Mouse (Mus musculus): ENCODE results near the gene Olfr263. TPM values are rescaled to one million over a fixed set of nuclear protein-coding genes. Genes with fewer than 3 reads are reported as not detected.
A peak's percentile ranks its signal among the peaks of the same experiment; 100 is the strongest.

Gene Olfr263
- polyA plus RNA-seq, 1 experiment: not detected

- TF ChIP-seq POLR2A (IDR thresholded peaks at IDR 0.05; ENCODE audit: low read depth, low read length) (no peak), CTCF (IDR thresholded peaks at IDR 0.05; ENCODE audit: extremely low read depth, insufficient read length, insufficient replicate concordance, low read depth, low read length) (no peak)
- Histone ChIP-seq H3K4me1 (ENCODE audit: control insufficient read depth, insufficient read depth, insufficient read length, low read length) (no peaks in the 10 kb centered on the region), H3K36me3 (ENCODE audit: control insufficient read depth, insufficient read depth, low read length) (no peaks in the 10 kb centered on the region), H3K27me3 (ENCODE audit: control insufficient read depth, insufficient read depth, low read length) (no peaks in the 10 kb centered on the region), H3K27ac (ENCODE audit: insufficient read depth, low read depth, low read length) (no peak overlapping the region), H3K4me3 (ENCODE audit: low read depth, low read length) (no peak overlapping the region)
- WGBS: 81% methylated on average over 5 of the region's 5 CpGs
Measured at GRCm38 (mm10) chr13:21155888-21156287, 26.4 kb downstream of the Olfr263 start.

DNA sequence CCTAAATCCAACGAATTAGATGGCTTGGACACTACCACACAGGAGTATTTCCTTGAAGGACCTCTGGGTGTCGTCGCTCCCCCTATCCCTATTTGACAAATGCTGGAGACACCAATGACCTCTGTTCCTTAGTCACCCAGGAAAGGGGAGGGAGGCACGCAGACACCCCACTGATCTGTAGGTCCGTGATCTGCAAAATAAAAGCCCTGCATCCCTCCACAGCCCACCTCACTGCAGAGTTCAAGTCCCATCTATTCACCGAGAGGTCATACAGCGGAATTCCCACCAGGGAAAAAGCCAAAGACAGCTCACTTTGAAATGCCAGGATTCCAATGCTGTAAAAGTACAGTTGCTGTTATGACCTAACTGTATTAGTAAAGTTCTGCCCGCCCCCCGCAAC is 28.6 kb downstream of the Olfr263 start:
- H3K36me3 ChIP-seq (ENCODE audit: control insufficient read depth, insufficient read depth, low read length): no peaks in the 10 kb centered on the region
- H3K4me3 ChIP-seq (ENCODE audit: low read depth, low read length): no peak overlapping the region
- H3K4me1 ChIP-seq (ENCODE audit: control insufficient read depth, insufficient read depth, insufficient read length, low read length): no peaks in the 10 kb centered on the region; the same call in 1 of the 2 replicates
- no peaks in the 10 kb centered on the region for H3K27me3 ChIP-seq (ENCODE audit: control insufficient read depth, insufficient read depth, low read length)
- TF ChIP-seq CTCF (IDR thresholded peaks at IDR 0.05; ENCODE audit: extremely low read depth, insufficient read length, insufficient replicate concordance, low read depth, low read length): no peak
- TF ChIP-seq POLR2A (IDR thresholded peaks at IDR 0.05; ENCODE audit: low read depth, low read length): no peak
- 15% methylated on average over 9 of the region's 9 CpGs for WGBS
- no peak overlapping the region for H3K27ac ChIP-seq (ENCODE audit: insufficient read depth, low read depth, low read length)

DNA sequence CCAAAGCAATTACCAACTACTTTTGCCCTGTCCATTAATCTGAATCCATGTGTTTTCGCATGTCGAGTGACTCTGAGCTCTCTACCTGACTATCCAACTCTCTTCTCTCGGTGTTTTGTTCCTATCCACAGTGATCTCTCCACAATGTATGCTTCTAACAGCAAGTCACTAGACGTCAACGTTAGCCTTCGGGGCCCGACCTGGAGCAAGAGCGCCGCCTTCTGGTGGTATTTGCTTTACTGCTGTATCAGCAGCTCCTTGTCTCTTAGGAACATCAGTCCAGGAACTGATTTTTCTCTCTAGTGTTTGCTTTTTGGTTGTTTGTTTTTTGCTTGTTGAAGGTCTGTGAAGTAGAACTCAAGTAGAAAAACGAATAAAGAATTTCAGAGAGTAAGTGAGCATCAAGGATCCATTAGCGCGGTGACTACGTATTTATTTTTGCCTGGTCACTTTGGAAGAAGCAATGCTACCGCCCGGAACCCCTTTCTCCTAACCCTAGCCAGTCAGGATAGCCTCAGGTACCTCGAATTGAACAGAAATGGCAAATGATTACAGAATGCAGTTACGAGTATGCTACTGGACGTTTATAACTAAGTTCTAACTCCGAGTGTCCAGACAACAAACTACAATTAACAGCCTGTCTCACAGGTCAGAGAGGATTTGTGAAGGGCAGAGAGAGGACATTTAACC is 29.5 kb downstream of the Olfr263 start:
- TF ChIP-seq CTCF (IDR thresholded peaks at IDR 0.05; ENCODE audit: extremely low read depth, insufficient read length, insufficient replicate concordance, low read depth, low read length) (peak; percentile 91), POLR2A (IDR thresholded peaks at IDR 0.05; ENCODE audit: low read depth, low read length) (no peak)

DNA sequence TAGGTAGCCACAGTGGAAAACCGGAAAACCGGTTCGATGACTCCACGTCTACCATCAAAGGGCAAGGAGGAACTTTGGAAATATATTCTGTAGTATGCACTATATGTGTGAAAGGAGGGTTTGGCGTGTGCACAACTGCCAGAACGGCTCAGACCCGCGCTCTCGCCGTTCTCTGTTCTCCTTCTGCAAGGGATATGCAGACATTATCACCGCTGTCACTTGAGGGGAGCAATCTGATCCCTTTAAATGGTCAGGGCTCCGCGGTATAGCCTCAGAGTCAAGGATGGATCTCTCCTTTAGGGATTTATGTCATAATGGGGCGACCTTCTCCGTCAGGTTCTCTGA is 30.0 kb downstream of the Olfr263 start:
- H3K4me1 ChIP-seq (ENCODE audit: control insufficient read depth, insufficient read depth, insufficient read length, low read length): no peaks in the 10 kb centered on the region; the same call in 1 of the 2 replicates
- WGBS: 2% methylated on average over 15 of the region's 15 CpGs
- no peaks in the 10 kb centered on the region for H3K36me3 ChIP-seq (ENCODE audit: control insufficient read depth, insufficient read depth, low read length)
- no peaks in the 10 kb centered on the region for H3K27me3 ChIP-seq (ENCODE audit: control insufficient read depth, insufficient read depth, low read length)
- H3K27ac ChIP-seq (ENCODE audit: insufficient read depth, low read depth, low read length): no peak overlapping the region
- no peak for TF ChIP-seq POLR2A (IDR thresholded peaks at IDR 0.05; ENCODE audit: low read depth, low read length)
- TF ChIP-seq CTCF (IDR thresholded peaks at IDR 0.05; ENCODE audit: extremely low read depth, insufficient read length, insufficient replicate concordance, low read depth, low read length): no peak
- H3K4me3 ChIP-seq (ENCODE audit: low read depth, low read length): peak overlapping the region; percentile 90

More for the DNA sequence above, 29.5 kb downstream of the Olfr263 start:
- Histone ChIP-seq H3K27ac (ENCODE audit: insufficient read depth, low read depth, low read length) (peak overlapping the region; percentile 24; the same call in 1 of the 2 replicates), H3K4me1 (ENCODE audit: control insufficient read depth, insufficient read depth, insufficient read length, low read length) (no peaks in the 10 kb centered on the region; the same call in 1 of the 2 replicates), H3K4me3 (ENCODE audit: low read depth, low read length) (peak overlapping the region; percentile 90), H3K27me3 (ENCODE audit: control insufficient read depth, insufficient read depth, low read length) (no peaks in the 10 kb centered on the region), H3K36me3 (ENCODE audit: control insufficient read depth, insufficient read depth, low read length) (no peaks in the 10 kb centered on the region)
- 1% methylated on average over 19 of the region's 19 CpGs for WGBS

- no peak for TF ChIP-seq POLR2A (IDR thresholded peaks at IDR 0.05; ENCODE audit: low read depth, low read length)
- TF ChIP-seq CTCF (IDR thresholded peaks at IDR 0.05; ENCODE audit: extremely low read depth, insufficient read length, insufficient replicate concordance, low read depth, low read length): no peak
- H3K4me1 ChIP-seq (ENCODE audit: control insufficient read depth, insufficient read depth, insufficient read length, low read length): no peaks in the 10 kb centered on the region; the same call in 1 of the 2 replicates
- H3K4me3 ChIP-seq (ENCODE audit: low read depth, low read length): peak overlapping the region; percentile 90
- H3K27me3 ChIP-seq (ENCODE audit: control insufficient read depth, insufficient read depth, low read length): no peaks in the 10 kb centered on the region
- no peak overlapping the region for H3K27ac ChIP-seq (ENCODE audit: insufficient read depth, low read depth, low read length)
- H3K36me3 ChIP-seq (ENCODE audit: control insufficient read depth, insufficient read depth, low read length): no peaks in the 10 kb centered on the region
- WGBS: under 1% methylated on average over 16 of the region's 16 CpGs
Measured at GRCm38 (mm10) chr13:21160041-21160511, 30.6 kb downstream of the Olfr263 start.

GRCm38 (mm10) chr13:21160657-21161590 is 31.5 kb downstream of the Olfr263 start:
- no peak for TF ChIP-seq CTCF (IDR thresholded peaks at IDR 0.05; ENCODE audit: extremely low read depth, insufficient read length, insufficient replicate concordance, low read depth, low read length)
- TF ChIP-seq POLR2A (IDR thresholded peaks at IDR 0.05; ENCODE audit: low read depth, low read length): no peak
- H3K4me1 ChIP-seq (ENCODE audit: control insufficient read depth, insufficient read depth, insufficient read length, low read length): no peaks in the 10 kb centered on the region; the same call in 1 of the 2 replicates
- H3K27ac ChIP-seq (ENCODE audit: insufficient read depth, low read depth, low read length): no peak overlapping the region
- H3K27me3 ChIP-seq (ENCODE audit: control insufficient read depth, insufficient read depth, low read length): no peaks in the 10 kb centered on the region
- WGBS: under 1% methylated on average over 32 of the region's 32 CpGs
- H3K4me3 ChIP-seq (ENCODE audit: low read depth, low read length): peak overlapping the region; percentile 16; the same call in 1 of the 2 replicates
- H3K36me3 ChIP-seq (ENCODE audit: control insufficient read depth, insufficient read depth, low read length): no peaks in the 10 kb centered on the region

DNA sequence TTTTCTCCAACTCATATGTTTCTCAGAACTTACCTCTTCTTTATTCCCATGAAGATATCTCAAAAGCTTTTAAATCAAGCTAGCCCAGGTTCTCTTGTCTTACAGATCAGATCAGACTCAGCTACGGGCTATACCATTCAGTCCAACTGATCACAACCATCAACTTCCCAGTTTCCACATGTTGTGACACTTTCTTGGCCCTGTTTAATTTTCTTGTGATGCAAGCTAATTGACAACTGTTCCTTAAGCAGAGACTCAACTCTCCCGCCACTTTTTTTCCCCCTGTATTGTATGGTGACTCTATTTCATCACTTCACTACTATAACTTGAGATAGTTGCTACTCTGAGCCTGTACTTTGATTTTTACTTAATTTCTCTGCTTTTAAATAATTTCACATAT is 32.2 kb downstream of the Olfr263 start:
- H3K4me3 ChIP-seq (ENCODE audit: low read depth, low read length): no peak overlapping the region
- 34% methylated on average over 2 of the region's 2 CpGs for WGBS
- H3K27me3 ChIP-seq (ENCODE audit: control insufficient read depth, insufficient read depth, low read length): no peaks in the 10 kb centered on the region
- H3K4me1 ChIP-seq (ENCODE audit: control insufficient read depth, insufficient read depth, insufficient read length, low read length): no peaks in the 10 kb centered on the region; the same call in 1 of the 2 replicates
- no peaks in the 10 kb centered on the region for H3K36me3 ChIP-seq (ENCODE audit: control insufficient read depth, insufficient read depth, low read length)
- TF ChIP-seq POLR2A (IDR thresholded peaks at IDR 0.05; ENCODE audit: low read depth, low read length) (no peak), CTCF (IDR thresholded peaks at IDR 0.05; ENCODE audit: extremely low read depth, insufficient read length, insufficient replicate concordance, low read depth, low read length) (no peak)
- no peak overlapping the region for H3K27ac ChIP-seq (ENCODE audit: insufficient read depth, low read depth, low read length)

Data from small intestine, adult 2 months (tissue).